Mouse (Mus musculus) MEL (cell line): ENCODE data around the gene Scarb2.

Source experiments
- CTCF ChIP-seq, 3 experiments: IDR thresholded peaks in 2 of 3; conservative IDR thresholded peaks in 1 of 3; 2 replicates each; pipeline ENCODE4 v1.5.1; 2011 to 2012; ENCODE audit warnings: low read length in 3 of 3, low read depth in 2 of 3, mild to moderate bottlenecking in 2 of 3, improper control_type of control experiment in 1 of 3, inconsistent platforms in 1 of 3, mixed read lengths in 1 of 3, moderate library complexity in 1 of 3; ENCODE audit not compliant: control insufficient read depth in 1 of 3, insufficient read depth in 1 of 3, poor library complexity in 1 of 3, severe bottlenecking in 1 of 3
- JUND ChIP-seq: IDR thresholded peaks from 2 replicates; pipeline ENCODE4 v1.6.1; 2011; ENCODE audit warnings: low read depth, mild to moderate bottlenecking, improper control_type of control experiment, low read length
- MAFK ChIP-seq: IDR thresholded peaks from 2 replicates; pipeline ENCODE4 v1.6.1; 2011; ENCODE audit warnings: low read depth, mild to moderate bottlenecking, low read length, improper control_type of control experiment, borderline replicate concordance
- POLR2A ChIP-seq, 2 experiments: IDR thresholded peaks; 2 replicates each; pipeline ENCODE4 v1.6.1; 2011 to 2012; ENCODE audit warnings: low read length in 2 of 2, mild to moderate bottlenecking in 2 of 2, control low read depth in 1 of 2, improper control_type of control experiment in 1 of 2, low read depth in 1 of 2, moderate library complexity in 1 of 2; ENCODE audit not compliant: control insufficient read depth in 1 of 2, insufficient read depth in 1 of 2, poor library complexity in 1 of 2
- RAD21 ChIP-seq: IDR thresholded peaks from 2 replicates; pipeline ENCODE4 v1.6.1; 2011; ENCODE audit warnings: mild to moderate bottlenecking, low read depth, low read length, improper control_type of control experiment
- ZKSCAN1 ChIP-seq: IDR thresholded peaks from 2 replicates; pipeline ENCODE4 v1.6.1; 2012; ENCODE audit warnings: low read depth, mild to moderate bottlenecking, inconsistent platforms, low read length, improper control_type of control experiment, moderate library complexity
- ZMIZ1 ChIP-seq: IDR thresholded peaks from 2 replicates; pipeline ENCODE4 v1.6.1; 2012; ENCODE audit warnings: low read depth, mild to moderate bottlenecking, inconsistent platforms, low read length, improper control_type of control experiment, moderate library complexity

- TF ChIP-seq CTCF (IDR thresholded peaks at IDR 0.05 in 2 of 3, conservative IDR thresholded peaks at IDR 0.05 in 1 of 3; ENCODE audit: control insufficient read depth in 1 of 3, insufficient read depth in 1 of 3, low read depth in 2 of 3, low read length in 3 of 3, poor library complexity in 1 of 3, severe bottlenecking in 1 of 3) = peak; percentile 33 to 73 (median 72)
- no peak for TF ChIP-seq MAFK
- no peak for TF ChIP-seq POLR2A (IDR thresholded peaks at IDR 0.05; ENCODE audit: control insufficient read depth in 1 of 2, insufficient read depth in 1 of 2, low read depth in 1 of 2, low read length in 2 of 2, poor library complexity in 1 of 2)
- TF ChIP-seq ZKSCAN1 = no peak
- TF ChIP-seq JUND = no peak
- TF ChIP-seq RAD21 = peak; percentile 69
- no peak for TF ChIP-seq ZMIZ1
These were observed 45.3 kb downstream of the Scarb2 start for GRCm38 (mm10) chr5:92461321-92461720.
